Mouse (Mus musculus) lung, adult 2 months (tissue): Measurements from ENCODE around the gene Rab1b.

Experiments
- CTCF ChIP-seq: fragments of 200-500 bp; IDR thresholded peaks from 2 replicates; pipeline ENCODE4 v1.5.1; 2011; ENCODE audit warnings: mild to moderate bottlenecking, low read length, control low read depth; ENCODE audit not compliant: insufficient read depth
- POLR2A ChIP-seq: fragments of 200-500 bp; IDR thresholded peaks from 2 replicates; pipeline ENCODE4 v1.6.1; 2011; ENCODE audit warnings: low read depth, mild to moderate bottlenecking, control low read depth, low read length, borderline replicate concordance; ENCODE audit errors: extremely low read depth

GRCm38 (mm10) chr19:5124055-5124614 lies 17.3 kb upstream of the Rab1b start:
- TF ChIP-seq CTCF (no peak), POLR2A (no peak)
